Mouse (Mus musculus): ENCODE data around the gene Defb28.

- TF ChIP-seq CTCF (conservative IDR thresholded peaks at IDR 0.05; ENCODE audit: low read length) (no peak), POU5F1 (IDR thresholded peaks at IDR 0.05; ENCODE audit: borderline replicate concordance, low read length) (no peak), NANOG (IDR thresholded peaks at IDR 0.05; ENCODE audit: borderline replicate concordance, low read length) (no peak)
Measured at GRCm38 (mm10) chr2:152500204-152500862, 17.7 kb upstream of the Defb28 start.
